Mouse (Mus musculus) urinary bladder, postnatal 10 days (tissue): ENCODE results near the gene Tcf25.

ENCODE experiments used
- DNase-seq: peaks from one replicate; pipeline ENCODE4 v3.0.0; 2022; ENCODE audit warnings: low spot score

Gene Tcf25

GRCm38 (mm10) chr8:123352118-123352517 is 21.4 kb upstream of the Tcf25 start:
- DNase-seq = no peak

GRCm38 (mm10) chr8:123352786-123353185 is 20.8 kb upstream of the Tcf25 start:
- no peak for DNase-seq

GRCm38 (mm10) chr8:123353216-123353615 is 20.3 kb upstream of the Tcf25 start:
- DNase-seq = no peak

GRCm38 (mm10) chr8:123361082-123361739 is 12.3 kb upstream of the Tcf25 start:
- no peak for DNase-seq

- peak; percentile 94 for DNase-seq
Observed at GRCm38 (mm10) chr8:123374239-123374578, 656 bp downstream of the Tcf25 start.

- no peak for DNase-seq
Observed at GRCm38 (mm10) chr8:123375701-123376100, 2.1 kb downstream of the Tcf25 start.

- DNase-seq = no peak
Observed at GRCm38 (mm10) chr8:123376106-123376505, 2.6 kb downstream of the Tcf25 start.

- no peak for DNase-seq
Observed at GRCm38 (mm10) chr8:123381711-123382110, 8.2 kb downstream of the Tcf25 start.

GRCm38 (mm10) chr8:123382516-123382915 is 9.0 kb downstream of the Tcf25 start:
- DNase-seq = no peak

- no peak for DNase-seq
Observed at GRCm38 (mm10) chr8:123384883-123385540, 11.5 kb downstream of the Tcf25 start.

GRCm38 (mm10) chr8:123387041-123387440 is 13.5 kb downstream of the Tcf25 start:
- no peak for DNase-seq

- no peak for DNase-seq
Observed at GRCm38 (mm10) chr8:123387801-123388200, 14.2 kb downstream of the Tcf25 start.

GRCm38 (mm10) chr8:123389026-123389425 is 15.5 kb downstream of the Tcf25 start:
- no peak for DNase-seq

- DNase-seq = no peak
Observed at GRCm38 (mm10) chr8:123398308-123398707, 24.8 kb downstream of the Tcf25 start.

- no peak for DNase-seq
Observed at GRCm38 (mm10) chr8:123401936-123402335, 28.4 kb downstream of the Tcf25 start.

- DNase-seq = no peak
Observed at GRCm38 (mm10) chr8:123402730-123403326, 29.3 kb downstream of the Tcf25 start.

GRCm38 (mm10) chr8:123404521-123404920 is 31.0 kb downstream of the Tcf25 start:
- no peak for DNase-seq

GRCm38 (mm10) chr8:123406786-123407185 is 33.2 kb downstream of the Tcf25 start, which contains the start of gene Mc1r:
Mc1r (plus strand) TSS chr8:123407107.
- DNase-seq = no peak

GRCm38 (mm10) chr8:123407612-123408011 is 34.1 kb downstream of the Tcf25 start:
- no peak for DNase-seq

GRCm38 (mm10) chr8:123408586-123409544 is 35.3 kb downstream of the Tcf25 start:
- no peak for DNase-seq

GRCm38 (mm10) chr8:123410049-123410587 is 36.6 kb downstream of the Tcf25 start:
- no peak for DNase-seq

- no peak for DNase-seq
Observed at GRCm38 (mm10) chr8:123410788-123411187, 37.2 kb downstream of the Tcf25 start.
